In the genomic region with DNA sequence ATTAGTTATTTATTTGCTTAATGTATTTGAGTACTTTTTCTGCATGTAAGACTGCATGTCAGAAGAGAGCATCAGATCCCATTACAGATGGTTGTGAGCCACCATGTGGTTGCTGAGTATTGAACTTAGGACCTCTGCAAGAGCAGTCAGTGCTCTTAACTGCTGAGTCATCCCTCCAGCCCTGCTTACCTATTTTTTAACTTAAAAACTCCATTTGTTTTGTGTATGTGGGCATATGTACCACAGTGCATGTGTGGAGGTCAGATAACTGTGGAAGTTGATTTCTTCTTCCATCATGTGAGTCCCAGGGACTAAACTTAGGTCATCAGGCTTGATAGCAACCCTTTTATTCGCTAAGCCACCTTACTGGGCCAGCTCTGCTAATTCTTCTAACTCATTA, we compare ENCODE assay signal across 26 mouse cellular contexts. TPM values are rescaled to one million over a fixed set of nuclear protein-coding genes. Genes with fewer than 3 reads are reported as not detected.
DNase-seq lines count a peak whose midpoint lies in the region; ATAC-seq and TF ChIP-seq lines count a peak whose summit lies in the region.
"Had no signal": no experiment of that assay in that cellular context is flagged by ENCODE, and none has a peak within 500 bp of the region (broad histone marks: within the 10 kb centered on the region; RNA-seq: fewer than 3 reads in every experiment).

No protein-coding gene starts in this region.

- peak; percentile 44 for DNase-seq in 3T3-L1 (ENCODE audit: low read depth, low spot score)
- DNase-seq in A20 (ENCODE audit: low read depth, low spot score): peak; percentile 24
- peak; percentile 13 for DNase-seq in c-Kit-positive CD71-positive TER-119-positive erythroid progenitor cells, embryonic 14.5 days (ENCODE audit: low spot score)
- no peak for DNase-seq in liver, postnatal 0 days
- DNase-seq in layer of hippocampus, postnatal 36 days: no peak
- DNase-seq in forebrain, embryonic 11.5 days (ENCODE audit: low spot score): no peak
- DNase-seq in adrenal gland, postnatal 4 days (ENCODE audit: low spot score in 2 of 2): no peak
- DNase-seq: adrenal gland, postnatal 10 days; cerebellum, adult 8-10 months; heart, postnatal 4 days; right cerebral cortex, postnatal 14 days; thymus, postnatal 14 days had no signal

- ATAC-seq in liver, postnatal 0 days: no peak
- ATAC-seq in forebrain, embryonic 11.5 days (replicated peaks; ENCODE audit: low FRiP score): no peak
- ATAC-seq: forebrain, embryonic 16.5 days; inflammation-experienced regulatory T-cells, adult 6 months; lung, postnatal 0 days; midbrain, embryonic 13.5 days had no signal

- H3K36me3 ChIP-seq in liver, postnatal 0 days (replicated peaks; ENCODE audit: insufficient read depth, low read length): peaks cover 43% of the 10 kb centered on the region
- no peaks in the 10 kb centered on the region; the same call in 1 of the 2 replicates for H3K36me3 ChIP-seq in forebrain, embryonic 11.5 days (ENCODE audit: control insufficient read depth, insufficient read depth, low read length)

- no peak overlapping the region for H3K9ac ChIP-seq in liver, postnatal 0 days (replicated peaks)
- H3K9ac ChIP-seq in forebrain, embryonic 11.5 days (ENCODE audit: low read length): no peak overlapping the region
- H3K9ac ChIP-seq: embryonic facial prominence, embryonic 15.5 days; hindbrain, embryonic 14.5 days; liver, embryonic 15.5 days; midbrain, embryonic 13.5 days; neural tube, embryonic 12.5 days had no signal

- 0 out of 2 replicates have a peak, but pooled peaks have one; percentile 2 for TF ChIP-seq CTCF in liver, postnatal 0 days (IDR thresholded peaks at IDR 0.05; ENCODE audit: low read depth)

- H3K27me3 ChIP-seq in liver, postnatal 0 days (ENCODE audit: insufficient read depth, low read length): no peaks in the 10 kb centered on the region
- H3K27me3 ChIP-seq in forebrain, embryonic 11.5 days (ENCODE audit: control insufficient read depth, insufficient read depth, low read length): no peaks in the 10 kb centered on the region
- H3K27me3 ChIP-seq: embryonic facial prominence, embryonic 15.5 days; liver, embryonic 15.5 days; midbrain, embryonic 13.5 days; neural tube, embryonic 12.5 days had no signal

- 58% methylated on average over 1 of the region's 1 CpGs for WGBS in liver, postnatal 0 days (ENCODE audit: insufficient replicate concordance)
- WGBS in forebrain, embryonic 11.5 days: 86% methylated on average over 1 of the region's 1 CpGs

- no peaks in the 10 kb centered on the region for H3K4me1 ChIP-seq in liver, postnatal 0 days (ENCODE audit: insufficient read depth)
- H3K4me1 ChIP-seq in forebrain, embryonic 11.5 days (replicated peaks; ENCODE audit: control insufficient read depth, insufficient read depth, low read length): no peaks in the 10 kb centered on the region
- H3K4me1 ChIP-seq: embryonic facial prominence, embryonic 15.5 days; heart, embryonic 10.5 days; limb, embryonic 10.5 days; liver, embryonic 15.5 days; midbrain, embryonic 13.5 days; neural tube, embryonic 12.5 days had no signal

- no peak overlapping the region for H3K27ac ChIP-seq in liver, postnatal 0 days (ENCODE audit: low read depth)
- no peak overlapping the region for H3K27ac ChIP-seq in forebrain, embryonic 11.5 days (ENCODE audit: low read depth, low read length)
- H3K27ac ChIP-seq: embryonic facial prominence, embryonic 15.5 days; heart, embryonic 10.5 days; hindbrain, embryonic 14.5 days; kidney, postnatal 0 days; limb, embryonic 10.5 days; liver, embryonic 15.5 days; midbrain, embryonic 13.5 days; neural tube, embryonic 12.5 days had no signal

- no peak overlapping the region for H3K4me2 ChIP-seq in liver, postnatal 0 days (ENCODE audit: low read depth, low read length)
- no peak overlapping the region for H3K4me2 ChIP-seq in forebrain, embryonic 11.5 days (ENCODE audit: low read depth, low read length, severe bottlenecking)
- H3K4me2 ChIP-seq: embryonic facial prominence, embryonic 15.5 days; hindbrain, embryonic 14.5 days; liver, embryonic 15.5 days; midbrain, embryonic 13.5 days; neural tube, embryonic 12.5 days had no signal

- no peak overlapping the region for H3K4me3 ChIP-seq in liver, postnatal 0 days (ENCODE audit: low read depth, low read length)
- H3K4me3 ChIP-seq in forebrain, embryonic 11.5 days (ENCODE audit: low read depth, low read length): no peak overlapping the region
- H3K4me3 ChIP-seq: embryonic facial prominence, embryonic 15.5 days; heart, embryonic 10.5 days; limb, embryonic 10.5 days; liver, embryonic 15.5 days; midbrain, embryonic 13.5 days; neural tube, embryonic 12.5 days had no signal

- no peak for TF ChIP-seq EP300 in liver, postnatal 0 days (IDR thresholded peaks at IDR 0.05; ENCODE audit: low read depth)

- H3K9me3 ChIP-seq in liver, postnatal 0 days (ENCODE audit: low read length): no peaks in the 10 kb centered on the region
- no peaks in the 10 kb centered on the region for H3K9me3 ChIP-seq in forebrain, embryonic 11.5 days (ENCODE audit: control insufficient read depth, low read length)
- H3K9me3 ChIP-seq: embryonic facial prominence, embryonic 15.5 days; heart, embryonic 10.5 days; limb, embryonic 10.5 days; liver, embryonic 15.5 days; midbrain, embryonic 13.5 days; neural tube, embryonic 12.5 days had no signal

RNA-seq across cellular contexts. Expression of gene Pdzk1, which starts 41.3 kb away (rescaled TPM):
- 49.4 and 57.7 TPM in 2 replicates for polyA plus RNA-seq in liver, postnatal 0 days (2015; fragmentation: Nextera tagmentation; extraction: Ambion mirVana)
- total RNA-seq in layer of hippocampus, postnatal 36 days (2021): under 1 TPM in 1 of 2 experiments, not detected in 1; 0.15 TPM
- polyA plus RNA-seq in forebrain, embryonic 11.5 days (2014; fragmentation: Nextera tagmentation; extraction: Ambion mirVana): not detected in 2 replicates
- total RNA-seq in adrenal gland, postnatal 4 days (2021): 10 to 100 TPM in 1 of 2 experiments, 1 to 10 TPM in 1; 7.2 to 40.4 TPM
- polyA plus RNA-seq: embryonic facial prominence, embryonic 15.5 days; limb, embryonic 10.5 days; midbrain, embryonic 13.5 days; neural tube, embryonic 12.5 days had no signal

RNA-seq across cellular contexts. Expression of gene Cd160, which starts 41.4 kb away (rescaled TPM):
- 0.78 and 0.89 TPM in 2 replicates for polyA plus RNA-seq in liver, postnatal 0 days (2015; fragmentation: Nextera tagmentation; extraction: Ambion mirVana)
- not detected for total RNA-seq in layer of hippocampus, postnatal 36 days (2021)
- not detected in 2 replicates for polyA plus RNA-seq in forebrain, embryonic 11.5 days (2014; fragmentation: Nextera tagmentation; extraction: Ambion mirVana)
- under 1 TPM in 1 of 2 experiments, not detected in 1; 0.48 TPM for total RNA-seq in adrenal gland, postnatal 4 days (2021)
- total RNA-seq: gastrocnemius, postnatal 4 days; heart, postnatal 4 days; layer of hippocampus, postnatal 10 days had no signal
- polyA plus RNA-seq: testis, adult 2 months had no signal

Comparison
In these comparisons a context has a peak if more than half of its experiments do, and no peak if none do; other contexts are left out.
1. DNase-seq: peak in 3T3-L1 (single experiment), A20 (single experiment) and c-Kit-positive CD71-positive TER-119-positive erythroid progenitor cells, embryonic 14.5 days (single experiment); none in liver, postnatal 0 days (single experiment), layer of hippocampus, postnatal 36 days (0 of 2), forebrain, embryonic 11.5 days (single experiment) and adrenal gland, postnatal 4 days (0 of 2).
2. RNA of gene Pdzk1, which starts 41.3 kb away (total RNA-seq): 7.2 to 40.4 TPM in adrenal gland, postnatal 4 days; 0.15 TPM in layer of hippocampus, postnatal 36 days; every median in the first group is over 4 times any median in the second.